Mouse (Mus musculus) lung, adult 2 months (tissue): ENCODE data around the gene Crnkl1. TPM values are rescaled to one million over a fixed set of nuclear protein-coding genes. Genes with fewer than 3 reads are reported as not detected.

Experiments
- DNase-seq: peaks from one replicate; pipeline ENCODE4 v3.0.0; 2022
- H3K4me1 ChIP-seq: fragments of 200-500 bp; 2 replicates; pipeline ENCODE4 v1.6.1; 2011; ENCODE audit warnings: low read length; ENCODE audit not compliant: control insufficient read depth, insufficient read depth
- H3K4me3 ChIP-seq: fragments of 200-500 bp; replicated peaks from 2 replicates; pipeline ENCODE3; 2011; ENCODE audit warnings: low read depth, mild to moderate bottlenecking, control low read depth, low read length; ENCODE audit errors: extremely low read depth
- CTCF ChIP-seq: fragments of 200-500 bp; IDR thresholded peaks from 2 replicates; pipeline ENCODE4 v1.5.1; 2011; ENCODE audit warnings: mild to moderate bottlenecking, low read length, control low read depth; ENCODE audit not compliant: insufficient read depth
- POLR2A ChIP-seq: fragments of 200-500 bp; IDR thresholded peaks from 2 replicates; pipeline ENCODE4 v1.6.1; 2011; ENCODE audit warnings: low read depth, mild to moderate bottlenecking, control low read depth, low read length, borderline replicate concordance; ENCODE audit errors: extremely low read depth
- WGBS: fragments of 180-500 bp; shearing (Covaris S2); methylation state at CpG from one replicate; pipeline ENCODE4 v1.1.7; 2018; 5-methylcytosine and 5-hydroxymethylcytosine counted together
- polyA plus RNA-seq: library from polyadenylated mRNA; depleted of rRNA; stranded (reverse); fragments of >200 nt; gene quantifications from 2 replicates; pipeline ENCODE4 v1.2.3, GENCODE M21; 2012; rRNA removed

Crnkl1 gene
- polyA plus RNA-seq, 1 experiment, result 6.6 TPM

DNA sequence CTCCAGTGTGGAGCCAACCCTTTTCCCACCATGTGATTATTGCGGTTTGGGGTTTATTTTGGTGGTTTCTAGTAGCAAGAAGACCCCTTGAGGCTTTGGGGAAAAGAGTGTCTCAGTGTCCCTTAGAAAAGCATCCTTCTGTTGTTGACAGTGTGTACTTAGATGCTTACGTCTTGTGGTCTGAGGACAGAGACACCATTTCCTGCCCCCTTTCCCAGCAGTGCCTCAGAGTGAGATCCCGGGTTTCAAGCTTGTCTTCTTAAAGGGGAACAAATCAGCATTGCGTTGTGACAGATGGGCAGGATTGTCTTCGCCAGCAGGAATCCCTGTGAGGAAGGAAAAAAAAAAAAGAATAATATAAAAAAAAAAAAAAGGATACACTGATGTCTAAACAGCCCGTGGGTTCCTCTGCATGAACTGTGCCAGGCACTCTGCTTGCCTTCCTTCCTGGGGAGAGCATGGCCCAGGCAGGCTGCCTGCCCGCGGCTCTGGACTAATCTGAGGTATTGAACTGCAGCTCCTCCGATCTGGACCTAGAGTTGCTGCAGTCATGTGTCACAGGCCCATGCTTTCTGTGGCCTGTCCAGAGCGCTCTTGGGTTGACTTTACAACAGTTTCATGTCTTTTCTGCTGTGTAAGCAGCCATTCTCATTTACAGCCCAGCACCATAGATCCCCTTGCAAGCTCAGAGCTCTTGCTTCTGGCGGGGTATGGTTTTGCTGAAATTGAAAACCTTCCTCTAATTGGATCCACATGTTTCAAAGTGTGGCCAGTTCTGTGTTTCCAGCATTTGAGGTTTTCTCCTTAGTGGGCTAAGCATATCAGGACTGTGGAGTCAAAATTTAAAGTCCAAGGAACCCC, 53.7 kb downstream of the Crnkl1 start:
- WGBS, result 33% methylated on average over 11 of the region's 11 CpGs
- TF ChIP-seq POLR2A (no peak), CTCF (no peak)
- DNase-seq, result no peak
- Histone ChIP-seq H3K4me3 (no peak overlapping the region), H3K4me1 (peaks cover 29% of the 10 kb centered on the region)

- 80% methylated on average over 3 of the region's 3 CpGs for WGBS
Measured at GRCm38 (mm10) chr2:145877191-145877590, 57.6 kb downstream of the Crnkl1 start.

GRCm38 (mm10) chr2:145874879-145875482, 59.8 kb downstream of the Crnkl1 start:
- 38% methylated on average over 3 of the region's 3 CpGs for WGBS
- H3K4me3 ChIP-seq, result no peak overlapping the region
- TF ChIP-seq POLR2A (no peak), CTCF (no peak)
- peaks cover 22% of the 10 kb centered on the region for H3K4me1 ChIP-seq
- no peak for DNase-seq

More at GRCm38 (mm10) chr2:145877191-145877590, 57.6 kb downstream of the Crnkl1 start:
- Histone ChIP-seq H3K4me3 (no peak overlapping the region), H3K4me1 (peaks cover 27% of the 10 kb centered on the region)
- no peak for TF ChIP-seq POLR2A
- no peak for TF ChIP-seq CTCF
- no peak for DNase-seq

DNA sequence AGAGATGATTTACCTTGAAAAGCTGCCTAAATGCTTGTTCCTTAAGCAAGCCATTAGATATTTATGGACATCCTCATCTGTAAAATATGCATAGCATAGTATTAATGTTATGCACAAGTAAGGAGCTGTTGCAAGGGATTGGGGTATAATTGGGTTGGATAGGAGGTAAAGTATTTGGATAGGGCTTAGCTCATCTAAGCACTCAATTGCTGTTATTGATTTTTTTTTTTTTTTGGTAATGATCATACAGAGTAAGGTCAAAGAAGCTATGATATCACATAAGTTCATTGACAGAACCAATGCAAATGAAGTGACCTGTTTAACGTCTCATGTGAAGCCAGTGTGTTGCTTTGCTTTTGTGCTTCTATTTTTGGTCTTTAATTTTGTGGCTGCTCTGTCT, 60.9 kb downstream of the Crnkl1 start:
- no peak overlapping the region for H3K4me3 ChIP-seq
- WGBS, result 40% methylated on average over 1 of the region's 1 CpGs
- no peak for DNase-seq
- peaks cover 23% of the 10 kb centered on the region for H3K4me1 ChIP-seq
- no peak for TF ChIP-seq CTCF
- no peak for TF ChIP-seq POLR2A

- no peak for DNase-seq
- H3K4me1 ChIP-seq, result peaks cover 23% of the 10 kb centered on the region
- TF ChIP-seq CTCF (no peak), POLR2A (no peak)
- 70% methylated on average over 1 of the region's 1 CpGs for WGBS
- H3K4me3 ChIP-seq, result no peak overlapping the region
Measured at GRCm38 (mm10) chr2:145872099-145872498, 62.7 kb downstream of the Crnkl1 start.

GRCm38 (mm10) chr2:145871308-145871707, 63.5 kb downstream of the Crnkl1 start:
- WGBS, result 65% methylated on average over 4 of the region's 4 CpGs
- TF ChIP-seq CTCF (no peak), POLR2A (no peak)
- H3K4me3 ChIP-seq, result no peak overlapping the region
- H3K4me1 ChIP-seq, result peaks cover 23% of the 10 kb centered on the region
- peak; percentile 17 for DNase-seq

Other genes starting within 250 kb of the Crnkl1 start
- gene Naa20, start 32.9 kb downstream of the Crnkl1 start, polyA plus RNA-seq, result 23.5 and 27.3 TPM in 2 replicates
- 5.8 and 6.2 TPM in 2 replicates for gene Cfap61, start 230 bp downstream of the Crnkl1 start, polyA plus RNA-seq